Mouse (Mus musculus): ENCODE measurements around the gene BC067074. TPM values are rescaled to one million over a fixed set of nuclear protein-coding genes. Genes with fewer than 3 reads are reported as not detected.

The BC067074 gene
- total RNA-seq, 2 experiments from 2014 or later = 0.69 to 1.4 TPM

- intact Hi-C loops (cut with DNase I) = no loop called here
- no peak for DNase-seq
These were observed 130.9 kb downstream of the BC067074 start for GRCm38 (mm10) chr13:113423825-113424224.

GRCm38 (mm10) chr13:113425907-113426306 is 132.9 kb downstream of the BC067074 start:
- intact Hi-C loops (cut with DNase I) = no loop called here

More at GRCm38 (mm10) chr13:113425907-113426306, 132.9 kb downstream of the BC067074 start:
- no peak for DNase-seq

Other genes starting within 250 kb of the BC067074 start
- gene Gpx8, start 246.7 kb upstream of the BC067074 start, total RNA-seq (2021) = 1 to 10 TPM; 7.6 to 7.7 TPM
- gene Gzma, start 192.2 kb upstream of the BC067074 start, total RNA-seq (2021) = under 1 TPM in 1 of 2 experiments, not detected in 1; 0.61 TPM
- under 1 TPM; 0.39 to 0.56 TPM for gene Esm1, start 83.5 kb upstream of the BC067074 start, total RNA-seq (2021)
- not detected for gene Gzmk, start 67.3 kb upstream of the BC067074 start, total RNA-seq (2021)